Mouse (Mus musculus) kidney, postnatal 0 days (tissue): ENCODE data around the gene Eftud2. TPM values are rescaled to one million over a fixed set of nuclear protein-coding genes. Genes with fewer than 3 reads are reported as not detected.

ENCODE experiments used
- ATAC-seq: fragments of 200-750 bp; cut with Nextera tagmentation; replicated peaks from 2 replicates; pipeline ENCODE4 v1.8.0; 2017; ENCODE audit warnings: low read depth, moderate number of reproducible peaks, moderate TSS enrichment, moderate library complexity; ENCODE audit not compliant: low FRiP score
- DNase-seq: peaks from one replicate; pipeline ENCODE4 v3.0.0-alpha.2; 2016; ENCODE audit warnings: low spot score
- H3K27ac ChIP-seq: fragments of 300-500 bp; sonication (generic); 2 replicates; pipeline ENCODE4 v1.5.1; 2014; ENCODE audit warnings: mild to moderate bottlenecking
- H3K27me3 ChIP-seq: fragments of 300-500 bp; sonication (generic); 2 replicates; pipeline ENCODE4 v1.6.1; 2014; ENCODE audit warnings: low read length, mixed read lengths; ENCODE audit not compliant: insufficient read depth
- H3K36me3 ChIP-seq: fragments of 300-500 bp; sonication (generic); 2 replicates; pipeline ENCODE4 v1.6.1; 2014; ENCODE audit warnings: low read length, mixed read lengths; ENCODE audit not compliant: insufficient read depth
- H3K4me1 ChIP-seq: fragments of 300-500 bp; sonication (generic); replicated peaks from 2 replicates; pipeline ENCODE4 v1.6.1; 2014; ENCODE audit warnings: antibody characterized with exemption, low read length, mixed read lengths; ENCODE audit not compliant: insufficient read depth
- H3K4me2 ChIP-seq: fragments of 300-500 bp; sonication (generic); 2 replicates; pipeline ENCODE4 v1.6.1; 2014; ENCODE audit warnings: mild to moderate bottlenecking, low read length, moderate library complexity, mixed read lengths
- H3K4me3 ChIP-seq: fragments of 300-500 bp; sonication (generic); replicated peaks from 2 replicates; pipeline ENCODE4 v1.5.1; 2014; ENCODE audit warnings: low read depth, low read length
- H3K9ac ChIP-seq: fragments of 300-500 bp; sonication (generic); 2 replicates; pipeline ENCODE4 v1.6.1; 2014; ENCODE audit warnings: low read depth, low read length
- H3K9me3 ChIP-seq: fragments of 300-500 bp; sonication (generic); replicated peaks from 2 replicates; pipeline ENCODE4 v1.6.1; 2016; ENCODE audit warnings: low read length, inconsistent platforms, mixed read lengths
- CTCF ChIP-seq: IDR thresholded peaks from 2 replicates; pipeline ENCODE4 v1.5.1; 2016; ENCODE audit warnings: antibody characterized with exemption, low read depth, mild to moderate bottlenecking, moderate library complexity
- WGBS: fragments of 180-500 bp; shearing (Covaris S2); extraction: QIAGEN DNeasy Blood & Tissue Kit; methylation state at CpG from one replicate; pipeline ENCODE4 v1.1.7; 2014; 5-methylcytosine and 5-hydroxymethylcytosine counted together
- polyA plus RNA-seq: library from polyadenylated mRNA; unstranded; fragments of >200 nt; fragmentation: Nextera tagmentation; extraction: Ambion mirVana; gene quantifications from 2 replicates; pipeline ENCODE4 v1.2.1, GENCODE M21; 2015

Gene Eftud2
- polyA plus RNA-seq, 1 experiment from 2014 or later, result 127 TPM

DNA sequence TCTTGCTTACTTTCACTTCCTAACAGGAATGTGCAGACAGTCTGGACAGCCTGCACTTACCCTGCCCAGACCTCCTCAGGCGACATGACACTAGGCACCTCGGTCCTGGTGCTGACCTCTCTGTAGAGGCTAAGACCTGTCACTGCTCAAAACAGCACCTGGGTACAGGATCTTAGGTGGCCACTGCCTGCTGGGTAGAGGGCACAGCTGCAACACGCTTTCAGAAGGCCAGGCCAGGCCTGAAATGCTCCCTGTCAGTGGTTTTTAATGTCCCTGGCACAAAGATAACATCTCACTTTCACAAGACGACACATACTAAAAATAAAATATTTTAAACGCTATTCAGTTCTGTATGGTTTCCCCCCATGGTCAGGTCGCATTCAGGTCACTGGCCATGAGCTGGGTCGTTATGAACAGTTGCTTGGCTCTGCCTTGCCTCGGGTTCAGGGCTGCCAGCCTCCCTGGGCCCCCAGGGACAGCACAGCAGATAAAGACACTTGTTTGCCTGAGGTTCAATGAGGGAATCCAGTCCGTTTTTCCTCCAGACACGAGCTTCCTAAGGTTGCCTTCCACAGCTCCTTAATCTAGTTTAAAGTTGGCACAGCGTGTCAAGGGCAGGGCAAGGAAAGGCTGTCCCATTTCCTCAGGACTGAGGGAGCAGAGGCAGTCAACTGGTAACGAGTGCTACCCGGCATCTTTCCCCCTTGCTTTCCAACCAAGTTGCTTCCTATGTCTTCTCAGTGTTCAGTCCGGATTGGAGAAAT lies 88.9 kb downstream of the Eftud2 start:
- Histone ChIP-seq H3K36me3 (no peaks in the 10 kb centered on the region; the same call in 1 of the 2 replicates), H3K4me1 (peaks cover 22% of the 10 kb centered on the region), H3K4me3 (no peak overlapping the region), H3K4me2 (no peak overlapping the region), H3K27me3 (no peaks in the 10 kb centered on the region), H3K9ac (no peak overlapping the region; the same call in 1 of the 2 replicates), H3K9me3 (no peaks in the 10 kb centered on the region), H3K27ac (peak overlapping the region; percentile 10; the same call in 1 of the 2 replicates)
- DNase-seq, result no peak
- ATAC-seq, result no peak
- no peak for TF ChIP-seq CTCF
- 16% methylated on average over 14 of the region's 14 CpGs for WGBS

Other genes with a start within 250 kb of the Eftud2 start
- 0.32 and 0.36 TPM in 2 replicates for gene Meioc, start 217.3 kb downstream of the Eftud2 start, polyA plus RNA-seq
- 35.3 and 42.8 TPM in 2 replicates for gene Ccdc43, start 183.2 kb downstream of the Eftud2 start, polyA plus RNA-seq
- gene Adam11, start 119.5 kb downstream of the Eftud2 start, polyA plus RNA-seq, result 5.9 and 7.7 TPM in 2 replicates
- 44.2 and 47.1 TPM in 2 replicates for gene Gjc1, start 61.3 kb downstream of the Eftud2 start, polyA plus RNA-seq
- gene Higd1b, start 45.1 kb downstream of the Eftud2 start, polyA plus RNA-seq, result 2.9 and 3.0 TPM in 2 replicates
- 1.8 and 2.1 TPM in 2 replicates for gene Ccdc103, start 219 bp upstream of the Eftud2 start, polyA plus RNA-seq
- gene Fam187a, start 4.2 kb upstream of the Eftud2 start, polyA plus RNA-seq, result 0.11 TPM in 1 of 2 replicates, not detected in the other
- 0.20 and 0.33 TPM in 2 replicates for gene Gfap, start 19.9 kb upstream of the Eftud2 start, polyA plus RNA-seq
- 2.6 and 3.4 TPM in 2 replicates for gene Kif18b, start 44.1 kb upstream of the Eftud2 start, polyA plus RNA-seq
- 1.4 and 2.3 TPM in 2 replicates for gene C1ql1, start 65.7 kb upstream of the Eftud2 start, polyA plus RNA-seq
- gene Nmt1, start 147.2 kb upstream of the Eftud2 start, polyA plus RNA-seq, result 60.3 and 60.7 TPM in 2 replicates
- gene Dcakd, start 147.3 kb upstream of the Eftud2 start, polyA plus RNA-seq, result 103 and 106 TPM in 2 replicates
- 4.2 and 5.6 TPM in 2 replicates for gene Plcd3, start 220.7 kb upstream of the Eftud2 start, polyA plus RNA-seq
- gene Acbd4, start 220.7 kb upstream of the Eftud2 start, polyA plus RNA-seq, result 36.6 and 39.7 TPM in 2 replicates
- 6.5 and 6.8 TPM in 2 replicates for gene Hexim1, start 235.2 kb upstream of the Eftud2 start, polyA plus RNA-seq